Mouse (Mus musculus): Measurements from ENCODE around the gene Polr2a.

DNA sequence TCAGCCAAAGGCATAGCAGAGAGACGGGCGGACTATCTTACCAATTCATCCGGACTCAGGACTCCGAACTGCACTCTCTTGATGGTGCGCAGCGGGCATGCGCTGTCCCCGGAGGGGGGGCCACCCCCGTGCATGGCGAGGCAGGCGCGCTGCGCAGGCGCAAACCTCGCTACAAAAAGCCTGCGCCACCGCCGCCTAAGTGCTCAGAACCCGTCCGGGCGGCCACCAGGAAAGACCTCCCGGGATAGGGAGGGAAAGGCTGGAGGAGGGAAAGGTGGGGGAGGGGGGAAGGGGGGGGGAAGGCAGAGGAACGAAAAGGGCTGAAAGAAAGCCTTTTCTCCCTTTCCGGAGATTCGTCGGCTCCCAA, 364 bp downstream of the Polr2a start:
- no peak for TF ChIP-seq CTCF (IDR thresholded peaks at IDR 0.05; ENCODE audit: control insufficient read depth, insufficient read depth, low read length)
- TF ChIP-seq POLR2A (IDR thresholded peaks at IDR 0.05; ENCODE audit: borderline replicate concordance, control insufficient read depth, low read depth, low read length), result no peak; the same call in 1 of the 2 replicates
